Mouse (Mus musculus): Measurements from ENCODE around the gene Amz1. TPM values are rescaled to one million over a fixed set of nuclear protein-coding genes. Genes with fewer than 3 reads are reported as not detected.

Gene Amz1
- total RNA-seq (2022) = 1 to 10 TPM in 2 of 4 experiments, under 1 TPM in 2; 0.59 to 1.8 (median 1.2) TPM

- no peak for DNase-seq
Observed at GRCm38 (mm10) chr5:140723822-140724221, at the start of gene Amz1. Gene Amz1 (plus strand): TSS chr5:140724127.

- no peak for DNase-seq
Observed at GRCm38 (mm10) chr5:140675079-140675478, 48.8 kb upstream of the Amz1 start.

GRCm38 (mm10) chr5:140675640-140676039 lies 48.3 kb upstream of the Amz1 start:
- DNase-seq = no peak

- no peak for DNase-seq
Observed at GRCm38 (mm10) chr5:140677137-140677536, 46.8 kb upstream of the Amz1 start.

- no peak for DNase-seq
Observed at GRCm38 (mm10) chr5:140680051-140680450, 43.9 kb upstream of the Amz1 start.

GRCm38 (mm10) chr5:140680950-140681349 lies 43.0 kb upstream of the Amz1 start:
- no peak for DNase-seq

GRCm38 (mm10) chr5:140682113-140682512 lies 41.8 kb upstream of the Amz1 start:
- DNase-seq = no peak

GRCm38 (mm10) chr5:140684343-140685148 lies 39.4 kb upstream of the Amz1 start:
- DNase-seq = no peak

- no peak for DNase-seq
Observed at GRCm38 (mm10) chr5:140688434-140688833, 35.5 kb upstream of the Amz1 start.

GRCm38 (mm10) chr5:140695987-140696386 lies 27.9 kb upstream of the Amz1 start:
- no peak for DNase-seq

- DNase-seq = no peak
Observed at GRCm38 (mm10) chr5:140699776-140700175, 24.2 kb upstream of the Amz1 start.

GRCm38 (mm10) chr5:140701661-140702060 lies 22.3 kb upstream of the Amz1 start:
- no peak for DNase-seq

- peak; percentile 92 for DNase-seq
Observed at GRCm38 (mm10) chr5:140702103-140702513, 21.8 kb upstream of the Amz1 start, which contains the start of gene Iqce. Gene Iqce (minus strand): TSS chr5:140702378.

- DNase-seq = no peak
Observed at GRCm38 (mm10) chr5:140702618-140703175, 21.2 kb upstream of the Amz1 start.

- DNase-seq = no peak
Observed at GRCm38 (mm10) chr5:140703480-140704377, 20.2 kb upstream of the Amz1 start.

GRCm38 (mm10) chr5:140704378-140705251 lies 19.3 kb upstream of the Amz1 start, which contains the start of gene Brat1:
Gene Brat1 (plus strand): TSS chr5:140705011.
- DNase-seq = peak; percentile 100

GRCm38 (mm10) chr5:140705501-140706171 lies 18.3 kb upstream of the Amz1 start:
- DNase-seq = no peak

- no peak for DNase-seq
Observed at GRCm38 (mm10) chr5:140710315-140710714, 13.6 kb upstream of the Amz1 start.

- no peak for DNase-seq
Observed at GRCm38 (mm10) chr5:140711040-140711439, 12.9 kb upstream of the Amz1 start.

GRCm38 (mm10) chr5:140720773-140721172 lies 3.2 kb upstream of the Amz1 start:
- no peak for DNase-seq

GRCm38 (mm10) chr5:140722121-140722520 lies 1.8 kb upstream of the Amz1 start:
- DNase-seq = peak; percentile 33

Data from adrenal gland, adult 8-10 months (tissue).